Mouse (Mus musculus) forebrain, embryonic 11.5 days (tissue): ENCODE data around the gene Fads2. TPM values are rescaled to one million over a fixed set of nuclear protein-coding genes. Genes with fewer than 3 reads are reported as not detected.

ENCODE experiments used
- ATAC-seq: fragments of 200-750 bp; cut with Nextera tagmentation; replicated peaks from 2 replicates; pipeline ENCODE4 v1.8.0; 2017; ENCODE audit warnings: moderate TSS enrichment; ENCODE audit not compliant: low FRiP score
- DNase-seq: peaks from one replicate; pipeline ENCODE4 v3.0.0-alpha.2; 2017; ENCODE audit warnings: low spot score
- H3K27ac ChIP-seq: fragments of 300-500 bp; sonication (generic); 2 replicates; pipeline ENCODE4 v1.5.1; 2014; ENCODE audit warnings: low read depth, low read length
- H3K27me3 ChIP-seq: fragments of 300-500 bp; sonication (generic); 2 replicates; pipeline ENCODE4 v1.6.1; 2014; ENCODE audit warnings: mild to moderate bottlenecking, low read length, mixed read lengths; ENCODE audit not compliant: control insufficient read depth, insufficient read depth
- H3K36me3 ChIP-seq: fragments of 300-500 bp; sonication (generic); 2 replicates; pipeline ENCODE4 v1.6.1; 2014; ENCODE audit warnings: mild to moderate bottlenecking, low read length, moderate library complexity, mixed read lengths; ENCODE audit not compliant: control insufficient read depth, insufficient read depth
- H3K4me1 ChIP-seq: fragments of 300-500 bp; sonication (generic); replicated peaks from 2 replicates; pipeline ENCODE4 v1.6.1; 2014; ENCODE audit warnings: low read length, mixed read lengths; ENCODE audit not compliant: control insufficient read depth, insufficient read depth
- H3K4me2 ChIP-seq: fragments of 300-500 bp; sonication (generic); 2 replicates; pipeline ENCODE4 v1.6.1; 2014; ENCODE audit warnings: low read depth, mild to moderate bottlenecking, low read length, moderate library complexity, mixed read lengths; ENCODE audit not compliant: severe bottlenecking
- H3K4me3 ChIP-seq: fragments of 300-500 bp; sonication (generic); 2 replicates; pipeline ENCODE4 v1.5.1; 2014; ENCODE audit warnings: low read depth, low read length
- H3K9ac ChIP-seq: fragments of 300-500 bp; sonication (generic); 2 replicates; pipeline ENCODE4 v1.6.1; 2014; ENCODE audit warnings: low read length
- H3K9me3 ChIP-seq: fragments of 300-500 bp; sonication (generic); 2 replicates; pipeline ENCODE4 v1.6.1; 2016; ENCODE audit warnings: low read length, mixed read lengths; ENCODE audit not compliant: control insufficient read depth
- WGBS: fragments of 180-500 bp; shearing (Covaris S2); extraction: QIAGEN DNeasy Blood & Tissue Kit; methylation state at CpG from one replicate; pipeline ENCODE4 v1.1.7; 2014; 5-methylcytosine and 5-hydroxymethylcytosine counted together
- polyA plus RNA-seq: library from polyadenylated mRNA; unstranded; fragments of >200 nt; fragmentation: Nextera tagmentation; extraction: Ambion mirVana; gene quantifications from 2 replicates; pipeline ENCODE4 v1.2.1, GENCODE M21; 2014

Gene Fads2
- polyA plus RNA-seq, 1 experiment from 2014 or later: 75.9 TPM

DNA sequence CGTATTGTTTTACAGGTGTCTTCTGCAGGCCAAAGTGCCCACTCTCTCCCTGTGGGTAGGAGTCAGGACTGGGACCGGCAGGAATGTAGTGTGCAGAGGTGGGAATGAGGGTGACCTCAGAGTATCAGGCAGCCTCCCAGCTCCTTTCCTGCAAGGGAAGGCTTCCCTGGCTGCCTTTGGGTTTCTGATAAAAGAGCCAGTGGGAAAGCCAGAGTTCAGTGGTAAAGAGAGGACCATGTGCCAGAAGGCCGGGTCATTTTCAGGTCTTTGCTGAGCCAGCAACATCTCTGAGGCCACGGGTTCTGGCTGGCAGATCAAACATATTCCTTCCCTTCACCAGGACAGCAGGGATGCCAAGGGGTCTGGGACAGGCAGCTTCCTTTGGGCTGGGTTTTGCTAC is 55.2 kb downstream of the Fads2 start:
- DNase-seq: no peak
- Histone ChIP-seq H3K36me3 (no peaks in the 10 kb centered on the region), H3K4me2 (no peak overlapping the region), H3K27me3 (no peaks in the 10 kb centered on the region), H3K27ac (no peak overlapping the region), H3K9me3 (no peaks in the 10 kb centered on the region), H3K4me3 (no peak overlapping the region), H3K9ac (no peak overlapping the region), H3K4me1 (no peaks in the 10 kb centered on the region; the same call in 1 of the 2 replicates)
- no peak for ATAC-seq
- 81% methylated on average over 4 of the region's 4 CpGs for whole genome bisulfite sequencing

DNA sequence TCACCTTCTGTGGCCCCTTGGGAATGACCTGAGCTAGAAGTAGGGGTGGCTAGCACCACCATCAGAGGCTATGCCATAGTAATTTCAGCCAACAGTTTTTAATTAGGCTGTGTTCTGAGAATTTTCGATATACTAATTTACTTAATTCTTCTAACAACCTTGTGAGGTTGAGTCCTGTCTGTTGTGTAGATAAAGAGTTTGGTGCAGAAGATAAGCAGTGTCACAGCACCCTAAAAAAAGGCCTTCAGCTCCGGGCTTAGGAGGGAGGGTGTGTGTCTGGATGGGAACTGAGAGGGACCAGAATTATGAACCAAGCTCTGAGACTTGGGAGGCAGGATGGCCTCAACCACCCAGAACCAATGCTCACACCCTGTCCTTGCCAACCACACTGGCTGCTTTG is 55.8 kb downstream of the Fads2 start:
- Histone ChIP-seq H3K9ac (no peak overlapping the region), H3K4me1 (peaks cover 4% of the 10 kb centered on the region; the same call in 1 of the 2 replicates), H3K9me3 (no peaks in the 10 kb centered on the region), H3K36me3 (no peaks in the 10 kb centered on the region), H3K4me3 (no peak overlapping the region), H3K4me2 (no peak overlapping the region), H3K27ac (no peak overlapping the region), H3K27me3 (no peaks in the 10 kb centered on the region)
- whole genome bisulfite sequencing: 85% methylated on average over 2 of the region's 2 CpGs
- DNase-seq: no peak
- no peak for ATAC-seq

GRCm38 (mm10) chr19:10043643-10044042 is 57.9 kb downstream of the Fads2 start:
- no peaks in the 10 kb centered on the region for H3K9me3 ChIP-seq
- H3K27me3 ChIP-seq: no peaks in the 10 kb centered on the region
- no peak for DNase-seq
- no peak overlapping the region for H3K4me2 ChIP-seq
- no peak overlapping the region for H3K9ac ChIP-seq
- ATAC-seq: no peak
- H3K27ac ChIP-seq: no peak overlapping the region
- no peaks in the 10 kb centered on the region for H3K36me3 ChIP-seq
- no peak overlapping the region for H3K4me3 ChIP-seq
- peaks cover 4% of the 10 kb centered on the region; the same call in 1 of the 2 replicates for H3K4me1 ChIP-seq

GRCm38 (mm10) chr19:10042816-10043215 is 58.7 kb downstream of the Fads2 start:
- no peaks in the 10 kb centered on the region for H3K36me3 ChIP-seq
- no peak overlapping the region for H3K9ac ChIP-seq
- WGBS: 91% methylated on average over 4 of the region's 4 CpGs
- H3K27me3 ChIP-seq: no peaks in the 10 kb centered on the region
- peaks cover 4% of the 10 kb centered on the region; the same call in 1 of the 2 replicates for H3K4me1 ChIP-seq
- H3K27ac ChIP-seq: no peak overlapping the region
- no peaks in the 10 kb centered on the region for H3K9me3 ChIP-seq
- DNase-seq (no peak), ATAC-seq (no peak)
- no peak overlapping the region for H3K4me3 ChIP-seq
- H3K4me2 ChIP-seq: 0 out of 2 replicates have a peak overlapping the region, but pooled peaks have one; percentile 98

DNA sequence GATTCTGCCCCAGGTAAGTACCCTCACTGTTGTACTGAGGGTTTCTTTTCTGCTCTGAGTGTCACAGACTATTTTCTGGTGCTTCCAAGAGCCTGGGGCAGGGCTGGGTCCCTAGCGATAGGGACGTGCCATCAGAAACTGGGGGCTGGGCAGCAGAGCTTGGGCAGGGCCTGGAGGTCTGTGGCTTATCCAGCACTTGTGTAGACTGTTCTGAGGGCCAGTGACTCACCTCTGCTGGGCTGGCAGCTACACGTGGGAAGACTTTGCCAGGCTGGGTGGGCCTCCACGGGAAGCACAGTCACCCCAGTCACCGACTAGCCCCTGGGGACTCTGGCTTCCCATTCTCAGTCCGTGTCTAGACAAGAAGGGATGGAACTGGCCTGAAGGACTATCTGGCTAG is 59.3 kb downstream of the Fads2 start:
- H3K9ac ChIP-seq: peak overlapping the region; percentile 63
- H3K27ac ChIP-seq: no peak overlapping the region
- H3K4me2 ChIP-seq: peak overlapping the region; percentile 98; the same call in 1 of the 2 replicates
- ATAC-seq (0 out of 2 replicates have a peak, but pooled peaks have one; percentile 16), DNase-seq (no peak)
- H3K36me3 ChIP-seq: no peaks in the 10 kb centered on the region
- H3K9me3 ChIP-seq: no peaks in the 10 kb centered on the region
- no peaks in the 10 kb centered on the region for H3K27me3 ChIP-seq
- 60% methylated on average over 6 of the region's 6 CpGs for WGBS
- peak overlapping the region; percentile 59 for H3K4me3 ChIP-seq
- H3K4me1 ChIP-seq: peaks cover 4% of the 10 kb centered on the region; the same call in 1 of the 2 replicates

DNA sequence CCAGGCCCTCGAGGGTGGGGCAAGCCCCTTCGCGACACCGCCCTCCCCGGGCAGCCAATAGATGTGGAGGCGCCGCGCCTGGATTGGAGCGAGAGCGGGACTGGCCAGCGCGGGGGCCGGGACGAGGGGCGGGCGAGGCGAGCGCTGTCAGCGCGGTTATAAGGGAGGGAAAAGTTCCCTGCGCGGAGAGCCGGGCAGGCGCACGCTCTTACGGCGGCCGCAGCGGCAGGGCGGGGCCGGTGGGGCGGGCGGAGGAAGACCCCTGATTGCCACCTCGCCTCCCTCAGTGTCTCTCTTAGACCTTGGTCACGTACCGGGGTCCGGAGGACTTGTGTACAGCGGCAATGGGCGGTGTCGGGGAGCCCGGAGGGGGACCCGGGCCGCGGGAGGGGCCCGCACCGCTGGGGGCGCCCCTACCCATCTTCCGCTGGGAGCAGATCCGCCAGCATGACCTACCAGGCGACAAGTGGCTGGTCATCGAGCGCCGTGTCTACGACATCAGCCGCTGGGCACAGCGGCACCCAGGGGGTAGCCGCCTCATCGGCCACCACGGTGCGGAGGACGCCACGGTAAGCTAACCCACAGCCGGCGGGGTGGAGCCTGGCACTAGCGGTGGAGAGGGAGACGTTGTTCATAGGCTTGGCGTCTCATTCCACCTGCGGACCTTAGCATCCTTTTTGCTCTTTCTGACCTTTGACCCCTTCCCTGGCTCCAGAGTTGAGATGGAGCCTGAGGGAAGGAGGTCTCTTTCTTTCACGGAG is 60.0 kb downstream of the Fads2 start, which contains the start of gene Fads3:
Gene Fads3, plus strand, starts transcription at position 182 of the 761 bp plus-strand sequence.
- peak; percentile 89 for DNase-seq
- no peak within 1 kb of the TSS for H3K27ac ChIP-seq
- H3K9me3 ChIP-seq: no peaks in the 10 kb centered on the region

GRCm38 (mm10) chr19:10040866-10041387 is 60.6 kb downstream of the Fads2 start:
- ATAC-seq: peak; percentile 4; the same call in 1 of the 2 replicates
- WGBS: 4% methylated on average over 20 of the region's 20 CpGs
- Histone ChIP-seq H3K36me3 (no peaks in the 10 kb centered on the region), H3K4me1 (peaks cover 4% of the 10 kb centered on the region; the same call in 1 of the 2 replicates), H3K9ac (peak overlapping the region; percentile 63), H3K4me3 (peak overlapping the region; percentile 59), H3K9me3 (no peaks in the 10 kb centered on the region), H3K4me2 (peak overlapping the region; percentile 98), H3K27me3 (no peaks in the 10 kb centered on the region), H3K27ac (no peak overlapping the region)
- no peak for DNase-seq

More for the DNA sequence above, 60.0 kb downstream of the Fads2 start, which contains the start of gene Fads3:
- Histone ChIP-seq H3K4me2 (peak within 1 kb of the TSS; percentile 98), H3K9ac (peak within 1 kb of the TSS; percentile 63), H3K4me3 (peak within 1 kb of the TSS; percentile 59), H3K27me3 (no peaks in the 10 kb centered on the region), H3K36me3 (no peaks in the 10 kb centered on the region), H3K4me1 (peaks cover 4% of the 10 kb centered on the region; the same call in 1 of the 2 replicates)
- ATAC-seq: peak; percentile 91
- WGBS: under 1% methylated on average over 69 of the region's 69 CpGs

GRCm38 (mm10) chr19:10039615-10040014 is 61.9 kb downstream of the Fads2 start:
- Histone ChIP-seq H3K9ac (no peak overlapping the region), H3K36me3 (no peaks in the 10 kb centered on the region), H3K4me3 (no peak overlapping the region), H3K4me2 (no peak overlapping the region), H3K4me1 (peaks cover 4% of the 10 kb centered on the region; the same call in 1 of the 2 replicates), H3K27ac (no peak overlapping the region), H3K9me3 (no peaks in the 10 kb centered on the region), H3K27me3 (no peaks in the 10 kb centered on the region)
- DNase-seq: no peak
- 86% methylated on average over 2 of the region's 2 CpGs for WGBS
- no peak for ATAC-seq
